Comparison of ENCODE assay signal across 8 mouse cellular contexts in the genomic region with DNA sequence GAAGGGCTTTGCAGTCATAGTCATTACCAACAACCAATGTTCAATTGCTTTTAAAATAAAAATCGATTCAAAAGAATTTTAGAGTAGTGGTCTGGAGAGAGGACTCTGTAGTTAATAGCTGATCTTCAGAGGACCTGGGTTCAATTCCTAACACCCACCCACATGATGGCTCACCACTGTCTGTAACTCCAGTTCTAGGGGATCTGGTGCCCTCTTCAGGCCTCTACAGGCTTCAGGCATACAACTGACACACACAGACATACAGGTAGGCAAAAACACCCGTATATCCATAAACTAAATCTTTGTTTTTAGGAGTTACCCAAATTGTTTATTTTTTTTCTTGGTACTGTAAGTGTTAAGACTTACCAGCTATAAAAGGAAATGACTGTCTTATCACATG. TPM values are rescaled to one million over a fixed set of nuclear protein-coding genes. Genes with fewer than 3 reads are reported as not detected.
DNase-seq lines count a peak whose midpoint lies in the region; TF ChIP-seq lines count a peak whose summit lies in the region.

No protein-coding gene starts in this region.

- 90% methylated on average over 2 of the region's 2 CpGs for WGBS in cerebellum, adult 2 months

- no peaks in the 10 kb centered on the region for H3K9me3 ChIP-seq in MEL (replicated peaks; ENCODE audit: insufficient read depth, low read length)

- no peak for TF ChIP-seq POLR2A in cerebellum, adult 2 months (IDR thresholded peaks at IDR 0.05; ENCODE audit: borderline replicate concordance, insufficient read depth, low read length)
- TF ChIP-seq POLR2A in MEL (IDR thresholded peaks at IDR 0.05; ENCODE audit: control insufficient read depth in 1 of 2, insufficient read depth in 1 of 2, low read depth in 1 of 2, low read length in 2 of 2, poor library complexity in 1 of 2) = no peak

- DNase-seq in cerebellum, adult 2 months = no peak
- DNase-seq in cerebellum, adult 8-10 months = no peak
- DNase-seq in layer of hippocampus, adult 2 months (ENCODE audit: low spot score in 2 of 2) = no peak
- no peak for DNase-seq in layer of hippocampus, adult 9-10 months (ENCODE audit: low spot score)
- DNase-seq in MEL (ENCODE audit: low read depth, low spot score) = peak; percentile 54
- DNase-seq in naive thymus-derived CD4-positive, alpha-beta T cell, adult 2 months (ENCODE audit: low read depth) = peak; percentile 18
- DNase-seq in layer of hippocampus, postnatal 14 days (ENCODE audit: low spot score in 2 of 2) = no peak
- no peak for DNase-seq in layer of hippocampus, adult 18-20 months (ENCODE audit: low spot score in 2 of 2)

- no peak for TF ChIP-seq EP300 in MEL (IDR thresholded peaks at IDR 0.05; ENCODE audit: low read depth in 1 of 2, low read length in 2 of 2)

- H3K27me3 ChIP-seq in cerebellum, adult 2 months (ENCODE audit: control insufficient read depth, insufficient read depth, low read length) = no peaks in the 10 kb centered on the region
- no peaks in the 10 kb centered on the region for H3K27me3 ChIP-seq in MEL (ENCODE audit: control insufficient read depth in 1 of 2, insufficient read depth in 2 of 2, low read length in 2 of 2)

- peaks cover 0 to 9% of the 10 kb centered on the region in 2 experiments; a peak in 2 of 4 replicates for H3K36me3 ChIP-seq in MEL (ENCODE audit: control insufficient read depth in 1 of 2, insufficient read depth in 2 of 2, low read length in 2 of 2)

- H3K4me1 ChIP-seq in cerebellum, adult 2 months (ENCODE audit: control insufficient read depth, insufficient read depth, low read length) = no peaks in the 10 kb centered on the region
- H3K4me1 ChIP-seq in MEL (ENCODE audit: control insufficient read depth in 1 of 2, insufficient read depth in 2 of 2, low read length in 2 of 2) = no peaks in the 10 kb centered on the region

- no peaks in the 10 kb centered on the region for H3K79me2 ChIP-seq in MEL (ENCODE audit: control insufficient read depth, insufficient read depth, low read length, poor library complexity)

- no peak overlapping the region for H3K9ac ChIP-seq in MEL (ENCODE audit: control insufficient read depth, low read depth, low read length, poor library complexity, severe bottlenecking)

- no peak overlapping the region for H3K27ac ChIP-seq in cerebellum, adult 2 months (ENCODE audit: insufficient read depth, low read length)
- no peak overlapping the region for H3K27ac ChIP-seq in layer of hippocampus, adult 2 months
- no peak overlapping the region for H3K27ac ChIP-seq in MEL (ENCODE audit: control insufficient read depth, low read depth, low read length)

- peak; percentile 34; the same call in 1 of the 2 replicates for TF ChIP-seq CTCF in cerebellum, adult 2 months (IDR thresholded peaks at IDR 0.05; ENCODE audit: borderline replicate concordance, insufficient read depth, low read depth, low read length)
- peak; percentile 73 for TF ChIP-seq CTCF in layer of hippocampus, adult 2 months (conservative IDR thresholded peaks at IDR 0.05)
- peak; percentile 17 to 76 (median 55); a peak in 4 of 6 replicates for TF ChIP-seq CTCF in MEL (IDR thresholded peaks at IDR 0.05 in 2 of 3, conservative IDR thresholded peaks at IDR 0.05 in 1 of 3; ENCODE audit: control insufficient read depth in 1 of 3, insufficient read depth in 1 of 3, low read depth in 2 of 3, low read length in 3 of 3, poor library complexity in 1 of 3, severe bottlenecking in 1 of 3)

- H3K4me3 ChIP-seq in cerebellum, adult 2 months (replicated peaks; ENCODE audit: insufficient read depth, low read depth, low read length) = no peak overlapping the region
- H3K4me3 ChIP-seq in layer of hippocampus, adult 2 months = no peak overlapping the region
- H3K4me3 ChIP-seq in MEL (ENCODE audit: control insufficient read depth in 1 of 2, insufficient read depth in 1 of 2, low read depth in 2 of 2, low read length in 2 of 2) = no peak overlapping the region

- peak; percentile 76 for TF ChIP-seq RAD21 in MEL (IDR thresholded peaks at IDR 0.05; ENCODE audit: low read depth, low read length)

TF ChIP-seq in MEL, 35 proteins besides CTCF, POLR2A, EP300 and RAD21:
- TF ChIP-seq BHLHE40 (IDR thresholded peaks at IDR 0.05; ENCODE audit: borderline replicate concordance, low read depth, low read length) (no peak), GATA1 (IDR thresholded peaks at IDR 0.05; ENCODE audit: low read depth, low read length) (no peak), MAFK (IDR thresholded peaks at IDR 0.05; ENCODE audit: borderline replicate concordance, low read depth, low read length) (no peak), SIN3A (IDR thresholded peaks at IDR 0.05; ENCODE audit: low read length) (peak; percentile 34; the same call in 1 of the 2 replicates), ZC3H11A (IDR thresholded peaks at IDR 0.05; ENCODE audit: low read depth, low read length) (peak; percentile 44), ETS1 (IDR thresholded peaks at IDR 0.05; ENCODE audit: low read depth, low read length) (no peak), TCF12 (IDR thresholded peaks at IDR 0.05; ENCODE audit: low read depth, low read length) (no peak), USF1 (IDR thresholded peaks at IDR 0.05; ENCODE audit: low read depth, low read length) (no peak), SMC3 (IDR thresholded peaks at IDR 0.05; ENCODE audit: low read depth, low read length) (peak; percentile 75)
TF ChIP-seq in MEL: peak in this region for 3.

RNA-seq across cellular contexts. Expression of a gene that starts 28.1 kb away (rescaled TPM):
- 249 and 256 TPM in 2 replicates for polyA plus RNA-seq in cerebellum, adult 2 months (2012; rRNA removed)
- 100 to 1,000 TPM; 130 to 136 TPM for total RNA-seq in layer of hippocampus, adult 2 months (2021)
- 163 and 201 TPM in 2 replicates for total RNA-seq in MEL (2012; rRNA removed)
- 100 to 1,000 TPM in 1 of 2 experiments, not detected in 1; 171 TPM for polyA plus RNA-seq in MEL (2012; ENCODE audit: insufficient read depth in 1 of 2, insufficient read length in 2 of 2, low read depth in 1 of 2, low replicate concordance in 2 of 2, missing spikeins in 1 of 2)
- total RNA-seq in layer of hippocampus, postnatal 14 days (2021) = 100 to 1,000 TPM; 160 to 166 TPM
- total RNA-seq in layer of hippocampus, adult 18-20 months (2021) = 100 to 1,000 TPM; 125 to 126 TPM

RNA-seq across cellular contexts. Expression of a gene that starts 39.3 kb away (rescaled TPM):
- 10.7 and 11.3 TPM in 2 replicates for polyA plus RNA-seq in cerebellum, adult 2 months (2012; rRNA removed)
- total RNA-seq in layer of hippocampus, adult 2 months (2021) = 10 to 100 TPM; 10.9 to 12.5 TPM
- total RNA-seq in MEL (2012; rRNA removed) = 16.6 and 16.7 TPM in 2 replicates
- polyA plus RNA-seq in MEL (2012; ENCODE audit: insufficient read depth in 1 of 2, insufficient read length in 2 of 2, low read depth in 1 of 2, low replicate concordance in 2 of 2, missing spikeins in 1 of 2) = 10 to 100 TPM in 1 of 2 experiments, not detected in 1; 12.6 TPM
- total RNA-seq in layer of hippocampus, postnatal 14 days (2021) = 10 to 100 TPM; 11.2 to 12.0 TPM
- 10 to 100 TPM; 10.1 to 10.4 TPM for total RNA-seq in layer of hippocampus, adult 18-20 months (2021)

Comparison
In these comparisons a context has a peak if more than half of its experiments do, and no peak if none do; other contexts are left out.
1. DNase-seq: peak in MEL (single experiment) and naive thymus-derived CD4-positive, alpha-beta T cell, adult 2 months (single experiment); none in cerebellum, adult 2 months (0 of 2), cerebellum, adult 8-10 months (single experiment), layer of hippocampus, adult 2 months (0 of 2), layer of hippocampus, adult 9-10 months (single experiment), layer of hippocampus, postnatal 14 days (0 of 2) and layer of hippocampus, adult 18-20 months (0 of 2).
2. Peak in every context shown above with its lines, with median percentiles within 50 percentile points of each other: CTCF ChIP-seq.